Mouse (Mus musculus): ENCODE measurements at regions not wholly inside any gene's neighbourhood (a gene's known extent, or its start where the extent isn't known, plus 50 kb on each side); places are given as distances from the start of the nearest gene placed in this dataset.

DNA sequence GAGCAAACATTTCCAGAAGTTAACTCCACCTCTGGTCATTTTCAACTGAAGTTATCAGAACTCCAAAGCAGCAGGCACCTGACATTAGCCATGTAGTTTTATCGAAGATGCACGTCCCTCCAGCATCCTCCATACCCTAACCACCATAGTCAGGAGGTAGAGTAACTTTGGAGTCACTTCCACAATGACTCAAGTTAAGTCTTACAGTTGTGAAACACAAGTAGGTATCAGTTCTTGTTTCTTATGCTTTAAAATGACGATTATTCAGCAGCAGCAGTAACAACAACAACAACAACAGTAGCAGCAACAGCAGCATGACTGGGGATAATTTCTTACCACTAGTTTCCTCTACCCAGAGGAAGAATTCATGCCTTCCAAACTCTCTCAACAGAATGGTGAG is 51.3 kb upstream of the Tank start:
- DNase-seq (ENCODE audit: low spot score), result no peak

DNA sequence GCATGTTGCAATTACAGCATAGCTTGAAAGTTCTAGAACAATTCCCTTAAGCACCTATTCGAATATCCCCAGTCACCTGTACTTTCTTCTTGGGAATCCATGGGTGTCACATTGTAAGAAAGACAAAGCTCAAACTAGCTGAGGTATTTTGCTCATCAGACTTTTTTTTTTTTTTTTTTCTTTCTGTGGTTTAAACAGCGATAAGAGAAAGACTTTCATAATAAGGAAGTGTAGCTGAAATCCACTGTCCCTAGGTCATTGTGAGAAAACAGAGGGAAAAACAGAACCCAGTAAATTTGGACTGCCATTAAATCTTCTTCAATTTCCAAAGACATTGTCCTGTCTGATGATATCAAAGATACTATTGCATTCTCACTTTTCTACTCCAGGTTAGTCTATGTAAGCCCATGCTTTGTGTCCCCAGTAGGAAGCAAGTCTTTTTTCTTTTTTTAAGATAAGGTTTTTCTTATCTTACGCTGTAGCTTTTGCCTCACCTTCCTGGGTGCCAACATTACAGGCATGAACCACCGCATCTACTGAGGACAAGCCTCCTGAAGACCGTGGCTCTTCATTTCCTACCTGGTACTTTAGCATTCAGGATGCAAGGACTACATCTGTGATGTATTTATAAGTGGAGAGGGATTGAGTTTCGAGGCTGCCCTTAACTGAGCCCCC is 54.2 kb upstream of the Tank start:
- DNase-seq (ENCODE audit: low spot score), result no peak

DNA sequence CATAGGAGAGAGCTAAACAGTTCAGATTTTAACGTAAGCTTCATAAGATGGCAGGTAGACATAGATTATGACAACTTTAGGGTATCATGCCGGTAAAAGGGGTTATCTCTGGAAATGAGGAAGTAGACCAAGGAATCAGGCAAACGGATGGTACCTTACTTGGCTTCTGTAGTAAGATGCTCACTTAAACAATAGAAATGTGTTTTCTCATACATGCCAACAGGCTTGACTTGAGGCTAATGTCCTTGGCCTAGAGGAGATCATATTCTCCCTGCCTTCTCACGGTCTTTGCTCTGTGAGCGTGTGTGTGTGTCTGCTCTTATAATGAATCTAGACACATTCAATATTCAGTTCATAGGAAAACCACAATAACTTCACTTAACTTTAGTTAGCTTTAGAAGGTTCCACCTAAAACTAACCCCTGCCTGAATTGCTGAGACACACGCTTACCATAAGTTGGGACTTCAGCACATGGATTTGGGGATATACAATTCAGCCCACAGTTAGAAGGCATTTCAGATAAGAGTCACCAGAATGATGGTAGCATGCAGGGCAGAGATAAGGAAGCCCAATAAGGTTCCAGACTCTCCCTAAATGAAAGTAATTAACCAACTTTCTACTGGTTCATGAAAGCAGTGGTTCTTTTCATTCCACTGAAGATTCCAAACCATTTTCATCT is 63.8 kb upstream of the Tank start:
- no peak for DNase-seq (ENCODE audit: low spot score)

DNA sequence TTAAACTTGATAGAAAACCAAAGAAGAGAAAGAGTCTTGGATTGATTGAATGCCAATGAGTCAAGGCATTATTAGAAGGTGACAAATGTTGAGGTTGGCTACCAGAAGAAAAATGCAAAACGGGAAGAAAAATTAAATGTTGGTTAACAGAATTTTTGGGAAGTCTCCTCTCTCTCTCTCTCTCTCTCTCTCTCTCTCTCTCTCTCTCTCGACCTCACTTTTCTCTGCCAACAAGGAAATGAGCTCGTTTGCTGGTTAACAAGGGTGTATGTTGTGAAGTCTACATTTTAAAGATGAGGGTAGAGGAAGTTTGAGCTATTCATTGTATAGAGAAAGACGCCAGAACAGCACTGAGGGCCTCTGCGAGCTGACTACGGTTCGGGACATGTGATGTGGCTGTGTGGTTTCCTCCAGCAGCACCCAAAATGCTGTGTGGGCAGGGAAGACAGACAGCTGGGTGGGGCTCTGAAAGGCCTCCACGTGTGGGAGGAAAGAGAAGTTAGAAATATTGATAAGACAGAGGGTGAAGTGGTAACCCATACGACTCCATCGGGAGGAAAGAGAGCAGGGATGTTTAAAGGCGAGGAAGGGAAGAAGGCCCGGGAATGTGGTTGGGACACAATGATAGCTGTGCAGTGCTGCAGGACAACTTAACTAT is 64.5 kb upstream of the Tank start:
- no peak for DNase-seq (ENCODE audit: low spot score)

DNA sequence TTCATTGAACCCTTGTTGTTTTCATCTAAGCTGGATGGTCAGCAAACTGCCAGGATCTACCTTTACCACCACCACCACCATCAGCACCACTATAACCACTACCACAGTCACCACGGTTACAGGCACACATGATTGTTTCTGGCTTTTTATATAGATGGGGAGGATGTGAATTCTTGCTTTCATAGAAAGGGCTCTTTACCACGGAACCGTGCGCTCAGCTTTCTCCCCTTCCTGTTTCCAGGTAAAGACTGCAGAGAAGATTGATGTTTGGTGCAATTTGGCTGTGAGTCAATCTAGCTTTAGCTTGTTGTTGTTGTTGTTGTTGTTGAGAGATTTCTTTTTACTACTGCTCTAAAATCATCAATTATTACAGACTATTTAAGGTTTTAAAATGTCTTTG is 74.8 kb upstream of the Tank start:
- no peak for DNase-seq (ENCODE audit: low spot score)

DNA sequence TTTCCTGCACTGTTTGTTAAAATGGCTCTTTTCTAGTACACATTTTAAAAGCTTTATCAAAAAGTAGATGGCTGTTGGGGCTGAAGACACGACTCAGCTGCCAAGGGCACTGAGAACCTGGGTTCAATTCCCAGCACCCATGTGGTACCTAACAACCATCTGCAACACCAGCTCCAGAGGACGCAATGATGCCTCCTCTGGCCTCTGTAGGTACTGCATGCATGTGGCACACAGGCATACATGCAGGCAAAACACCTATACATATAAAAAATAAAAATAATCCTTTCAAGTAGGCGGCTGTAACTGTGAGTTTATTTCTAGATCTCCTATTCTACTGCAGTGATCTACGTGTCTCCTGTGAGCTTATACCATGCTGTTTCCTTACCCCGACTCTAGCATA is 76.5 kb upstream of the Tank start:
- DNase-seq (ENCODE audit: low spot score), result no peak

DNA sequence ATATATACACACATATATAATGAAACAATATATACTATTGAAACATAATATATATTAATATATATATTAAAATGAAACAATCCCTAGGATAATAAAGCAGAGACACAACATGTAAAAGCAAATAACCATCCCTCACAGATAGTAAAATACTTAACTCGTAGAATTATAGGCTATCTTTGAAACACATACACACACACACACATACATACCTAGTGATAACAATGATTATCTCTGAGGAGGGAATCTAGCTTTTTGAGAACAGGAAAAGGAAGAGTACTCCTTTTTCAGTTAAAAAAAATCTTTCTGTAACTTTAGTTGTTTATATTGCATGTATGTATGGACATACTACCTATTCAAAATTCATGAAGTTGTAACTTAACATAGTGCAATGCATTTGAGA is 79.1 kb upstream of the Tank start:
- DNase-seq (ENCODE audit: low spot score), result no peak

DNA sequence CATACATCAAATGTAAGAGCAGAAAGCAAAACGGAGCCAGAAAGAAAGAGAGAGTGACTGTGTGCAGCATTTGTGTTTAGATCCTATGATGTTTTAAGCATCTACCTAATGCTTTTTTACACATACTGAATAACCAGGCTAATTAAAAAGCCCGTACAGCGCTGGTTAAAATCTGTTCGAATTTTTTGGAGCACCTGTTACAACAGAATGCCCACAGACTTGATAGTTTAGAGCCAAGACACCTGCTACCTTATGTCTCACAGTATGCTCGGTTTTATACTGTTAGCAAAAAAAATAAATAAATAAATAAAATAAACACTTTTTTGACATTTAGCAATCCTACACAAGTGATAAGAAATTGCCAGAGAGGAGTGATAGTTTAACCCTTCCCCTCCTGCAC is 80.5 kb upstream of the Tank start:
- no peak for DNase-seq (ENCODE audit: low spot score)

DNA sequence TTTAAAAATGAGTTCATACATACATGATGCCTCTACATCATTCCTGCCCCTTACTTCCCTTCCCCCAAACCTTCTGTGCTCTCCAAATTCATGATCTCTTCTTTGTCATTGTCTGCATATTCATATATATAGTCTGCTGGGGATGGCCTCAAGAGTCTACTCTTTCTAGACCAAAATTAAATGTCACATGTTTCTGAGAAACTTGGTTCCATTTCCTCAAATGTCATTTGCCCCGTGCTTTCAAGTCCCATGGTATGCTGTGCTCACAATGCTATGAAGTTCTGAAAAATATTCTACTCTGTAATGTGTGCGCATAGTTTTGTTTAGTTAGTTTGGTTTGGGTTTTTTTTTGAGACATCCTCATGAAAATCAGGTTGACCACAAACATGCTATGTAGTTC is 81.4 kb upstream of the Tank start:
- DNase-seq (ENCODE audit: low spot score), result no peak

DNA sequence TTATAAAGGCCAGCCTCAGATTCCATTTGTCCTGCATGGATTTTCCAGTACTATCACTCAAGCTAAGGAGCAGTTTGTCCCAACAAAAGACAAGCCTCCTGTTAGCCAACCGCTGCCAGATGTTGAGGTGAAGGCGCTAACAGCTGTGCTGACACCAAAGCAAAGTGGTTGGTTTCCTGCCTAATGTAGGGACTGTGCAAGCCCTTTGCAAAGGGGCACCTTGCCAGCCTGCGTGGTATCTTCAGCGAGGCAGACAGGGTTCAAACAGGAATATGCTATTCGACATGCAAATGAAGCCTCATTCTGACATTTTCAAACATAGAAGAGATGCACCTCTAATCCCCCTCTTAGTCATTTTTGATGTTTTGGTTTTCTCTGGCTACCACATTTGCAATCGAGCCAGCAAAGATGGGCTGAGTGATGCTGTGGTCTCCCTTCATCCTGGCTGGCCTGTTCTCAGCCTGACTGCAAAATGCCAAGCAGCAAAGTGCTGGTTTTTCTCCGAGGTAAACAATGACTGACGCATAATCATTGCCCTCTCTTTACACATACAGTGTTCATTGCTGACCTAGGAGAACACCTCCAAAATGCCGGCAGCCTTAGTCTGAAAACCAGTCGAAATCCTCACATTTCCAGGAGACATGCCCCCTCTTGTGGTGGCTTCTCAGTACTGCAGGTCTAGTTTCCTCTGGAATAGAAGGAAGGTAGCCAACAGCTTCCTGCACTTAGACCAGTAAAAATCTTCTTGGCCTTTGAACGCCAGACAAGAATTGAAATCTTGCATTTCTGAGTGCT is 84.3 kb upstream of the Tank start:
- DNase-seq (ENCODE audit: low spot score), result peak; percentile 72

DNA sequence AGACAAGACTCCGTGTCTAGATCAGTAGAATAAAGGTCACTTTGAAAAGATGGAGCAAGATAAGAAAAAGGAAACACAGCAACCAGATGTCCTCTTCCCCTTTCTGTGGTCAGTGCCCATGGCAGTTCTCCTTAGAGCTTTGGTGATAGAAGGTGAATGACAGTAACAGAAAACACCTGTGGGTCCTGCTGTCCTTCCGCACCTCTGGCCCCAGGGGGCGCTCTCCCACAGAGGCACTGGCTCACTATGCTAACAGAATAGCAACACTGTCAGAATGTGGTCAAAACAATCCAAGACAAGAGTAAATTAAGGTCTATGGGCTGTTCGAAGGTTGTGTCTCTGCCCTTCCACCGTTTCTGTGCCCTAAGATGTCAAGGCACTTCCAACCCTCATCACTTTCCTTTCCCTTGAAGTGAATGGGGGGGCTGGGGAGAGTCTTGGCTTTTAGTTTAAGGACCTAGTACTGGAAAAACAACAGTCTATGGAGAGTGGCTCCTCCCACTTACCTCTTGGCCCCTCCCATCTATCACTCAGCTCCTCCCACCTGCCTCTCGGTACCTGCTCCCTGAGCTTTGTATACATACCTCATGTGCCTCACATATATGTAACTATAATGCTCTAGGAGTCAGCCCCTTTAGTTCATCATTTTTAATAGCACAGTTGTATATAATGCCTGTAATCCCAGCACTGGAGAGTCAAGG is 86.2 kb upstream of the Tank start:
- peak; percentile 9 for DNase-seq (ENCODE audit: low spot score)

DNA sequence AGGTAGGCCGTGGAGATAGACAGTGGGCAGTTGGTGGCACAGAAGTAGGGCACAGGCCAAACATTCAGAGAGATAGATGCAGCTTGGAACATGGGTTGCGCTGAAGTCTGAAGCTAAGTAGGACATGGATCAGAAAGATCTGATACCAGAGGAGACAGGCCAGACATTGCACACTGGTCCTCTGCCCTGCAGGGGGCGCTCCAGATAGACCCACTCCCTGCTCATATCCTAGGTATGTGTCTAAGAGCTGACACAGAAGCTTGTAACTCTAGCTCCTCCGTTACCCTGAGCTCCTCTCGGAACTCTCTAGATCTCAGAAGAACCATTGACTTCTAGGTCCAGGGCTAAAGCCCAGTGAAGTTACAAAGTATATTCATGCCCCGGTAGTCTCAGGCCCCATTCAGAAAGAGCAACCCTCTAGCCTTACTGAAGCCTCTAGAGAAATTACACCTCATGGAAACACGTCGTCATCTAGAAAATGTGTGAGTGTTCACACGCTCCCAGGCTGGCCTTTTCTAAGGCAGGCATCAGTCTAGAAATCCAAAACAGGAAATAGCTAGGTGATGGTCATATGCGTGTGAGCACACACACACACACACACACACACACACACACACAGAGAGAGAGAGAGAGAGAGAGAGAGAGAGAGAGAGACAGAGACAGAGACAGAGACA is 87.8 kb upstream of the Tank start:
- DNase-seq (ENCODE audit: low spot score), result no peak

DNA sequence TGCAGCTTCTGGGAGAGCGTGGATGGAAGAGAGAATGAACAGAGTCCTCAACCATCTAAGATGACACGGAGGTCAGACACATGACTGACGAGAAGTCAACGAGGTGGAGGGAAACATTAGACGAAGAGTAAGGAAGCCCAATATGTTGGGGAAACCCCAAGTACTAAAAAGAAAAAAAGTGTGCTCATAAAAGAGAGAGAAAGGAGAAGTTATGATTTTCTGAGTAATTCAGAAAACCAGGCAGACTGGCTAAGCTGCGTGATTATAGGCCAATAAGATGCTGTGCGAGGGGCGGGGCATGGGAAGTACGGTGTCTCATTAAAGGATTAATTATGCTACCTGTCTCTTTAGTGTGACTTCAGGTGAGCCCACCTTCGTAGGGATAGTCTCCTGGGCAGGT is 88.6 kb upstream of the Tank start:
- DNase-seq (ENCODE audit: low spot score), result no peak

DNA sequence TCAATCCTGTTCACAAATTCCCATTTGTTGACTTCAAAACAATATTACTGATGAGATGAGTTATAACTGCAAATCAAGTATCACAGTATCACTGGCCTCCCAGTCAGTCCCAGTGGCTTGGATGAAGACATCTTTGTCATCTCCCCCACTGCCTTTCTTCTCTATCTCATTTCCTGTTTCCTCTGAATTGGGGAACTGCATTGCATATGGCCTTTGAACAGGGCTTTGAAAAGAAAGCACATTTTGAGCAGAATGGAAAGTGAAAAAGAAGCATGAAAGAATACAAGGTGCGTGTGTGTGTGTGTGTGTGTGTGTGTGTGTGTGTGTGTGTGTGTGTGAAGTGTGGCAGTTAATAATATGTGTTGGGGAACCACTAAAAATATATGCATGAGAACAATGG is 94.6 kb upstream of the Tank start:
- DNase-seq (ENCODE audit: low spot score), result no peak

DNA sequence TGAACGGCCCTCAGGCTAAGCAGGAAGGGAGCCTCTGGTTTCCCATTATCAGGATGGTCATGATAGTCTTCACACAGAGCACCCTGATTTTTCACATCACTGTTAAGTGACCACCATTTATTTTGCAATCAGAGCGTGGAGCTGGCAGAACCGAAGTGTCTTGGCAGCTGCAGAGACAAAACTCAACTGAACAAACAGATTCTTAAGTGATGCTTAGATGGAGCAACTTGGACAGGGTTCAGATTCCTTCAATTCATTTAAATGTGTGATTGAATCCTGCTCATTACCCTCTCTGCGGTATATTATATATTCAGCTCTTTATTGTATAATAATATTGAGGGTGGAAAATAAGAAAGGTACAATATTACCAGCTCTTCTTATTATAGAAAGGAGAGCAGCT is 101.7 kb upstream of the Tank start:
- no peak for DNase-seq (ENCODE audit: low spot score)

DNA sequence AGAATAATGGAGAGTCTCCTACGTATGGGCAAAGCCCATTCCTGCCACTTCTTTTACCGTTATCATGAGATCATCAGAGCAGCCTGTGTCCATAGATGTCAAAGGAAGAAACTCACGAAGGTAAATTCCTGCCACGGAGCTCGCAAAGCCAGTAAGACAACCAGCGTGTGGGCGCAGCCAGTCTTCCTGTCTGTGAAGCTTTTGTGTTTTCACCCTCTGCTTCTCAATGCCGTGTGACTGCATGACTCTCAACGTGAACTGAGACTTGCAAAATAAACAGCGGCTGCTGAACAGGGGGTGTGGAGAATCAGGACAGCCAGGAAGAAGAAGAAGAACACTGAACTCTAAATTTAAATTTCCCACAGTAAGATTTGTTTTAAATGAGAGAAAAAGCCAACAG is 103.8 kb upstream of the Tank start:
- no peak for DNase-seq (ENCODE audit: low spot score)

DNA sequence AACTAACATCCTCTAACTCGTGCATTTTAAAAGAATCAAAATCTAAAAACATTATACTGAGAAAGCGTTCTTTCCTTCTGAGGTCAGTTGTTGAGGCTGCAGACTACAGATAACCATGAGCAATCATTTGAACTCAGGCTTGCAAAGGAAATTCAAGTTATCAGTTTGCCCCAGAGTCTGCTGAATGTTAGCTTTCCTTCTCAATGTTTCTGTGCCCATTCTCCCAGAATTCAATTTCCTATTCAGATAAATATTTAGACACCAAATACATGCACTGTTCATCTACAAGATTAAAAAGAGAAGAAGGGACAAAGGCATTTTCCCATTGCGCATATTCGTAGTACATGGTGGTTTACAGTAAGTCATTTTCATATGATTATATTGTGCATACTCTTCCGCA is 107.9 kb upstream of the Tank start:
- no peak for DNase-seq (ENCODE audit: low spot score)

DNA sequence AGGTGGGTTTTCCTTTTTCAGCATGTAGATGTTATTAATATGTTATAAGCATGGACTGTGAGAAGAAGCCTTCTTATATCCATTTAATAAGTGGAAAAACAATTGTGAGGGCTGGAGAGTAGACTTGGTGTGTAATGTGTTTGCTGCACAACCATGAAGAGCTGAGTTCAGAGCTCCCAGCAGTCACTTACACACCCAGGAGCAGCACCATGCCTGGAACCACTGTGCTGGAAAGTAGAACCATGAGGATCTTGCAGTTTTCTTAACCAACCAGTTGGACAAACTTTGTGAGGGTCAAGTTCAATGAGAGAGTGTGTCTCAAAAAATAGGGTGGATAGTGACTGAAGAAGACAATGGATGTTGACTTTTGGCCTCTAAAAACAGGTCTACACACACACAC is 108.3 kb upstream of the Tank start:
- no peak for DNase-seq (ENCODE audit: low spot score)

DNA sequence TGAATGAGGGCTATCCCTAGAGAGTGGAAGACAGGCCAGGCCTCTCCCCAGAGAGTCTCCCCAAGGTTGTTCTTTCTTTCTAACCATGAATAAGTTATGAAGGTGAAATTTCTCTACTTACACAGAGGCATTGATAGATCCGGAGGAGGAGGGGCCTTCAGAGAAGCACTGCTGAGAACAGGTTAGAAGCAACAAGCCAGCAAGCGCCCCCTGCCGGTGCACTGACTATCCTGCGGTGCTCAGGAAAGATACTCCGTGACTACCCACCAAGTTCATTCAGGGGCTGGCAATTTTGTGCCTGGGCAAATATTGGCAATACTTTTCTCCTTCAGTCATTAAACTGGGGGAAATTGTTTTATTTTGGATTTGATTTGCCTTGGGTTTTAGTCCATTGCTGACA is 122.5 kb upstream of the Tank start:
- DNase-seq (ENCODE audit: low spot score), result peak; percentile 27

DNA sequence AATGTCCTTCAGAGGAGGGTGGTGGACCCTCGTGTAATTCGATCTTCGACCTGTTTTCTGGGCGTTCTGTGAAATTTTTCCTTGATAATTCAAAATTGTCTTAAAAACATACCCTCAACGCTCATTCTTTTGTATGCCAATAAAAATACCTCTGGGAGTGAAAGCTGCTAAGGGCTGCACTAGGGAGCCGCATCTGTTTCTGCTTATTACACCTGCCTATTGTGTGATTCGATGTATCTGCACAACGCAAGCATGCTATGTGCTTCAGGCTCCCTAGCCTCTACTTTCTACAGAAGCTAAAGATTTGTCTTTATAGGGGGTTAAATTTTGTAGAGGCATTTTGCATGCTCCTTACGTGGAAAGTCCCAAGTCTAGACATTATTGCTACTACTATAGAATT is 123.7 kb upstream of the Tank start:
- no peak for DNase-seq (ENCODE audit: low spot score)

DNA sequence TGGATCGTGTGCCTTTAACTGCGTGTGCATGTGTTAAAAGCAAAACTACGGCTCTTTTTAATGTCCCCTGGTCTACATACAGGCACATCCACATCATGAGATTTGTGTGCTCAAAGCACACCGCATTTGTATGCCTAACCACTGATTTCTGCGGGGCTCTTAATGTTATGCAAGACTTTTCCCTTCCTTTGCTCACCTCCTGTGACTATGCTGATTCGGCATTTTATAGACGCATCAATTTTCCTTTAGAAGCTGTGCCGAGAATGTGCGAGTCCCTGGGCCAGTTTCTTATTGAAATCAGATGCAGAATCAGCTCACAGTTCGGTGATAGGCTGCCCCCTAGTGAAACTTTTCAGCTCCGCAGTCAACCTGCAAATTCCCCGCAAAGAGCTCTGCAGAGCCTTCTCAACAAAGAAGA is 124.1 kb upstream of the Tank start:
- DNase-seq (ENCODE audit: low spot score), result peak; percentile 78

All from ovary, postnatal 14 days (tissue).